Mouse (Mus musculus): ENCODE results near the gene Bspry. TPM values are rescaled to one million over a fixed set of nuclear protein-coding genes. Genes with fewer than 3 reads are reported as not detected.

The Bspry gene
- polyA plus RNA-seq, 1 experiment from 2014 or later = 0.80 TPM

DNA sequence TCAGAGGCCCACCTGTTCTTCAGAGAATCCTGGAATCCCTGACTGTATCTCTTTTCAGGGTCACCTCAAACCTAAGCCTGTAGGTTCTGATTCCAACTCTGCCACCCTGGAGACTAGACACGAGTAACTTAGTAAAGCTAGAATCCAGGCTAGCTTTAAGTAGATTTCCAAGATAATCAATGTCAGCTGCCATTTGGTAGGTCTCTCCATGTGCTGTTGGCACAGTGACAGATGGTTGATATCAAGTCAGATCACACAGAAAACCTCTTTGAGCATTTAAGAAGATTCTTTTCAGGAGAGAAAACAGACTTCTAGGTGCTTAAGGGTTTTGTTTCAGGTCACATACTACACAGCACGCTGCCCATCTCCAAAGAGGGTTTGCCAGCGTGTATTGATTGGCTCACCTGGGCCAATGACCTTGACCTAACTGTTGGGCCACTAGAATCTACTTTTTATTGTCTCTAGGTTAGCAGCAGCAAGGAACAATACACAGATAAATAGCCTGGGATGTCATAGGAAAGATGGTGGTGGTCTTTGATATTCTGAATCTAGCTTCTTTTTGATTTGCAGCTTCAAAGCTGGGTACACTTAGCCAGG, 23.6 kb downstream of the Bspry start, which contains the start of gene Hdhd3:
Gene Hdhd3 (minus strand): TSS at position 94 of the 597 bp plus-strand sequence.
- 81% methylated on average over 3 of the region's 3 CpGs for WGBS
- Histone ChIP-seq H3K27me3 (no peaks in the 10 kb centered on the region), H3K4me1 (replicated peaks) (peaks cover 15% of the 10 kb centered on the region), H3K9me3 (no peaks in the 10 kb centered on the region), H3K4me2 (peak within 1 kb of the TSS; percentile 66), H3K9ac (peak within 1 kb of the TSS; percentile 84), H3K4me3 (peak within 1 kb of the TSS; percentile 75), H3K36me3 (peaks cover 27% of the 10 kb centered on the region), H3K27ac (replicated peaks) (peak within 1 kb of the TSS; percentile 42; the same call in 1 of the 2 replicates)
- no peak for ATAC-seq (ENCODE audit: low read depth)

- Histone ChIP-seq H3K27ac (replicated peaks) (no peak overlapping the region), H3K9ac (no peak overlapping the region), H3K4me2 (no peak overlapping the region), H3K27me3 (no peaks in the 10 kb centered on the region), H3K4me1 (replicated peaks) (peaks cover 11% of the 10 kb centered on the region), H3K9me3 (no peaks in the 10 kb centered on the region), H3K4me3 (no peak overlapping the region), H3K36me3 (peaks cover 38% of the 10 kb centered on the region)
- 84% methylated on average over 3 of the region's 3 CpGs for WGBS
- no peak for ATAC-seq (ENCODE audit: low read depth)
Observed at GRCm38 (mm10) chr4:62505991-62506390, 26.1 kb downstream of the Bspry start.

DNA sequence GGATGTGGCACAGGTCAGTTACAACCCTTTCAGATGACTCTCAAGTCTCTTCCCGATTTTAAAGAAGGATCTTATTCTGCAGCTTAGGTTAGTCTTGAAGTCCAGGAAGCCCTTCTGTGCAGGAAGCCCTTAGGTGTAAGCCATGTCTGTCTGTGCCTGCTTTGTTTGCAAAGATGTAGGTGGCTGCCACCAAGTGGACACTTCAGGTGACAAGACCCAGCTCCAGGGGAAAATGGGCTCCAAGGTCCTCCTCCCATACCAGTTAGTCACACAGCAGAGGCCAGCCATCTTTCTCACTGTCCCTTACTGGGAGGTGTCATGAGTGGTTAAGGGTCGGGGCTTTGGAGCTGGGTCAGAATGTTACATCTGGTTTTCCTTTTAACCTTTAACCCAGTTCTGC, 26.9 kb downstream of the Bspry start:
- H3K27me3 ChIP-seq = no peaks in the 10 kb centered on the region
- no peak overlapping the region for H3K4me2 ChIP-seq
- no peaks in the 10 kb centered on the region for H3K9me3 ChIP-seq
- WGBS = 86% methylated on average over 2 of the region's 2 CpGs
- H3K4me1 ChIP-seq (replicated peaks) = peaks cover 4% of the 10 kb centered on the region
- no peak for ATAC-seq (ENCODE audit: low read depth)
- peaks cover 46% of the 10 kb centered on the region for H3K36me3 ChIP-seq
- no peak overlapping the region for H3K4me3 ChIP-seq
- H3K27ac ChIP-seq (replicated peaks) = no peak overlapping the region
- H3K9ac ChIP-seq = no peak overlapping the region

- WGBS = 88% methylated on average over 5 of the region's 5 CpGs
- H3K36me3 ChIP-seq = peaks cover 66% of the 10 kb centered on the region
Observed at GRCm38 (mm10) chr4:62508839-62509238, 29.0 kb downstream of the Bspry start.

DNA sequence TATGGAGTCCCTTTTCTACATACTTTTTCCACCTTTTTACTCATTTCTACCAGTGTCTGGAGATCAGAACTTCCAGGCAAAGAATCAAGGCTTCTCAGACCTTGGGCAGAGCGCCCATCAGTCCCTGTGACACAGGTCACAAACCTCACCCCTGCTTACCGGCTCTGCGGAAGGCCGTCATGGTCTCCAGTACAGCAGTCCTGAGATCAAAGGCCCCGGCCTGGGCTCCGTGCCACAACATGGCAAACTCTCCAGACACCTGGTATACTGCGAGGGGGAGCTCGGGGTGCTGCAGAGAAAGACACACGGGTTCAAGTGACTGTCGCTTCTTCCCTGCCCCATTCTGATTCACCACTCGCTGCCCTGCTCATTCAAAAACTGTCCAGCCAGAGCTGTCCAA, 30.1 kb downstream of the Bspry start:
- Histone ChIP-seq H3K27me3 (no peaks in the 10 kb centered on the region), H3K4me2 (no peak overlapping the region)

More at GRCm38 (mm10) chr4:62508839-62509238, 29.0 kb downstream of the Bspry start:
- Histone ChIP-seq H3K27ac (replicated peaks) (no peak overlapping the region), H3K4me3 (no peak overlapping the region), H3K4me2 (no peak overlapping the region), H3K9me3 (no peaks in the 10 kb centered on the region), H3K9ac (no peak overlapping the region), H3K4me1 (replicated peaks) (no peaks in the 10 kb centered on the region), H3K27me3 (no peaks in the 10 kb centered on the region)
- no peak for ATAC-seq (ENCODE audit: low read depth)

GRCm38 (mm10) chr4:62513998-62514506, 34.2 kb downstream of the Bspry start:
- Histone ChIP-seq H3K27me3 (no peaks in the 10 kb centered on the region), H3K36me3 (peaks cover 50% of the 10 kb centered on the region), H3K9me3 (no peaks in the 10 kb centered on the region), H3K9ac (no peak overlapping the region), H3K4me1 (replicated peaks) (peaks cover 21% of the 10 kb centered on the region), H3K27ac (replicated peaks) (no peak overlapping the region), H3K4me2 (no peak overlapping the region), H3K4me3 (no peak overlapping the region)
- WGBS = 54% methylated on average over 11 of the region's 11 CpGs
- ATAC-seq (ENCODE audit: low read depth) = no peak

More for the DNA sequence above, 30.1 kb downstream of the Bspry start:
- peaks cover 68% of the 10 kb centered on the region for H3K36me3 ChIP-seq
- H3K27ac ChIP-seq (replicated peaks) = no peak overlapping the region
- H3K4me3 ChIP-seq = no peak overlapping the region
- no peak overlapping the region for H3K9ac ChIP-seq
- H3K4me1 ChIP-seq (replicated peaks) = no peaks in the 10 kb centered on the region
- H3K9me3 ChIP-seq = no peaks in the 10 kb centered on the region
- WGBS = 95% methylated on average over 11 of the region's 11 CpGs
- no peak for ATAC-seq (ENCODE audit: low read depth)

DNA sequence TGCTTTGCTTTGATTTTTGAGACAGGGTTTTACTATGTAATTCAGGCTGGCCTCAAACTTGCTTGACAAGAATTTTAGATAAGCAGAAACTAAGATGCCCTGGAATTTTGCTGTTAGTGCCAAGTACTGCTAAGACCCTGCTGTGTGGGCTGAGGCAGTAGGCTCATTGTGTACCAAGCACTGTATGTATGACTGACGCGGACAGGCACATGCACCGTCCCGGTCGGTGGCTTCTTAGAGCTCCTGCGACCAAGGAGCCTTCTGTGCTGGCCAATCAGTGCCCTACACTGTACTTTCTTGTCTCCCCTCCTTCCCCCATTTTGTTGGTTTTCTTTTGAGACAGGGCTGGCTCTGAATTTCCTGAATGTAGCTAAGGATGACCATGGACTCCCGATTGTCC, 35.1 kb downstream of the Bspry start:
- Histone ChIP-seq H3K4me1 (replicated peaks) (peaks cover 24% of the 10 kb centered on the region), H3K36me3 (peaks cover 40% of the 10 kb centered on the region), H3K9me3 (no peaks in the 10 kb centered on the region), H3K27ac (replicated peaks) (no peak overlapping the region), H3K9ac (no peak overlapping the region), H3K4me2 (no peak overlapping the region), H3K4me3 (no peak overlapping the region), H3K27me3 (no peaks in the 10 kb centered on the region)
- ATAC-seq (ENCODE audit: low read depth) = no peak
- WGBS = 91% methylated on average over 7 of the region's 7 CpGs

DNA sequence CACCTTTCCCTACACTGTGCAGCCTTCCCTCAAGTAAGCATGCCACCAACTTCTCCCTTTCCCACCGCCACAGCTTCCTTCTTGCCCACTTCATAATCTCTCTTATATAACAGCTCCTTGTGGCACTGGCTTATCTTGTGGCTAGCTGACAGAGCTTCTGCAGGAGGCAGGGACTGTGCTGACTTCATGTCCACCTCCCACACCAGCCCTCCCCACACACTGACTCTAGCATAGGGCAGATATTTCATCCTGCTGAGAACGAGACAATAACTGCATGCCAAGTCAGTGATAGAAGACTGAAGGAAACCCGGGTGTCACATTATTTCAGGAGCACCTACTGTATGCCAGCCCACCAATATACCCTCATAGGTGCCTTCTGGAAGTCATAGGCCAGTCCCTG, 35.6 kb downstream of the Bspry start:
- Histone ChIP-seq H3K27ac (replicated peaks) (peak overlapping the region; percentile 38; the same call in 1 of the 2 replicates), H3K4me3 (no peak overlapping the region), H3K9ac (0 out of 2 replicates have a peak overlapping the region, but pooled peaks have one; percentile 45), H3K9me3 (no peaks in the 10 kb centered on the region), H3K36me3 (peaks cover 35% of the 10 kb centered on the region), H3K4me2 (no peak overlapping the region), H3K4me1 (replicated peaks) (peaks cover 24% of the 10 kb centered on the region), H3K27me3 (no peaks in the 10 kb centered on the region)
- 86% methylated on average over 3 of the region's 3 CpGs for WGBS
- ATAC-seq (ENCODE audit: low read depth) = no peak

GRCm38 (mm10) chr4:62516079-62516478, 36.2 kb downstream of the Bspry start:
- Histone ChIP-seq H3K9me3 (no peaks in the 10 kb centered on the region), H3K36me3 (peaks cover 29% of the 10 kb centered on the region), H3K4me2 (no peak overlapping the region), H3K4me3 (no peak overlapping the region), H3K9ac (0 out of 2 replicates have a peak overlapping the region, but pooled peaks have one; percentile 45), H3K27me3 (no peaks in the 10 kb centered on the region), H3K4me1 (replicated peaks) (peaks cover 24% of the 10 kb centered on the region), H3K27ac (replicated peaks) (peak overlapping the region; percentile 52; the same call in 1 of the 2 replicates)
- ATAC-seq (ENCODE audit: low read depth) = no peak
- 47% methylated on average over 2 of the region's 2 CpGs for WGBS

DNA sequence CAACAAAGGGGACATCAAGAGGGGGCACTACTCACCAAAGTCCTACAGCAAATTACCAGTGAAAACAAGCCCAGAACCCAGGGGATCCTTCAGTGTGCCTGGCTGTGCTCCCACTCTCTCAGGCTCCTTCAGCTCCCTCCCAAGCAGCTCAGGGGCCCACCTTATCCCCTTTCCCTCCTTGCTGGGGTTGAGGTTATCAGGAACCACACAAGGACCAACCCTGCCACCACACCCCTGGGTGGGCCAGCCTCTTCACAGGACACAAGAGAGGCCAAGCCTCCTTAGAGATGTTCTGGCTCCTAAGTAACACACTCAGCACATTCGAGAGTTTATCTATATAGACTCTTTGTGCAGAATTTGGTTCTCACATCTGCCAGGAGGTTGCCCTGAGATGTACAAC, 36.7 kb downstream of the Bspry start:
- WGBS = 91% methylated on average over 1 of the region's 1 CpGs

GRCm38 (mm10) chr4:62517046-62517445, 37.2 kb downstream of the Bspry start:
- peaks cover 20% of the 10 kb centered on the region for H3K36me3 ChIP-seq
- 94% methylated on average over 8 of the region's 8 CpGs for WGBS
- H3K4me3 ChIP-seq = no peak overlapping the region
- no peak for ATAC-seq (ENCODE audit: low read depth)
- H3K27me3 ChIP-seq = no peaks in the 10 kb centered on the region
- no peak overlapping the region for H3K9ac ChIP-seq
- no peak overlapping the region for H3K27ac ChIP-seq (replicated peaks)
- peaks cover 24% of the 10 kb centered on the region for H3K4me1 ChIP-seq (replicated peaks)
- H3K9me3 ChIP-seq = no peaks in the 10 kb centered on the region
- H3K4me2 ChIP-seq = no peak overlapping the region

More for the DNA sequence above, 36.7 kb downstream of the Bspry start:
- Histone ChIP-seq H3K36me3 (peaks cover 24% of the 10 kb centered on the region), H3K9ac (no peak overlapping the region), H3K27me3 (no peaks in the 10 kb centered on the region), H3K27ac (replicated peaks) (peak overlapping the region; percentile 52; the same call in 1 of the 2 replicates), H3K4me3 (no peak overlapping the region), H3K4me2 (no peak overlapping the region), H3K4me1 (replicated peaks) (peaks cover 24% of the 10 kb centered on the region), H3K9me3 (no peaks in the 10 kb centered on the region)
- no peak for ATAC-seq (ENCODE audit: low read depth)

- H3K4me2 ChIP-seq = no peak overlapping the region
- H3K4me3 ChIP-seq = no peak overlapping the region
- H3K27me3 ChIP-seq = no peaks in the 10 kb centered on the region
- H3K4me1 ChIP-seq (replicated peaks) = peaks cover 24% of the 10 kb centered on the region
- H3K9me3 ChIP-seq = no peaks in the 10 kb centered on the region
- H3K36me3 ChIP-seq = peaks cover 15% of the 10 kb centered on the region
- no peak for ATAC-seq (ENCODE audit: low read depth)
- WGBS = 89% methylated on average over 10 of the region's 10 CpGs
- no peak overlapping the region for H3K27ac ChIP-seq (replicated peaks)
- 0 out of 2 replicates have a peak overlapping the region, but pooled peaks have one; percentile 86 for H3K9ac ChIP-seq
Observed at GRCm38 (mm10) chr4:62517538-62518415, 37.9 kb downstream of the Bspry start.
